Mouse (Mus musculus): ENCODE results near the gene Hhip.

Hhip gene

DNA sequence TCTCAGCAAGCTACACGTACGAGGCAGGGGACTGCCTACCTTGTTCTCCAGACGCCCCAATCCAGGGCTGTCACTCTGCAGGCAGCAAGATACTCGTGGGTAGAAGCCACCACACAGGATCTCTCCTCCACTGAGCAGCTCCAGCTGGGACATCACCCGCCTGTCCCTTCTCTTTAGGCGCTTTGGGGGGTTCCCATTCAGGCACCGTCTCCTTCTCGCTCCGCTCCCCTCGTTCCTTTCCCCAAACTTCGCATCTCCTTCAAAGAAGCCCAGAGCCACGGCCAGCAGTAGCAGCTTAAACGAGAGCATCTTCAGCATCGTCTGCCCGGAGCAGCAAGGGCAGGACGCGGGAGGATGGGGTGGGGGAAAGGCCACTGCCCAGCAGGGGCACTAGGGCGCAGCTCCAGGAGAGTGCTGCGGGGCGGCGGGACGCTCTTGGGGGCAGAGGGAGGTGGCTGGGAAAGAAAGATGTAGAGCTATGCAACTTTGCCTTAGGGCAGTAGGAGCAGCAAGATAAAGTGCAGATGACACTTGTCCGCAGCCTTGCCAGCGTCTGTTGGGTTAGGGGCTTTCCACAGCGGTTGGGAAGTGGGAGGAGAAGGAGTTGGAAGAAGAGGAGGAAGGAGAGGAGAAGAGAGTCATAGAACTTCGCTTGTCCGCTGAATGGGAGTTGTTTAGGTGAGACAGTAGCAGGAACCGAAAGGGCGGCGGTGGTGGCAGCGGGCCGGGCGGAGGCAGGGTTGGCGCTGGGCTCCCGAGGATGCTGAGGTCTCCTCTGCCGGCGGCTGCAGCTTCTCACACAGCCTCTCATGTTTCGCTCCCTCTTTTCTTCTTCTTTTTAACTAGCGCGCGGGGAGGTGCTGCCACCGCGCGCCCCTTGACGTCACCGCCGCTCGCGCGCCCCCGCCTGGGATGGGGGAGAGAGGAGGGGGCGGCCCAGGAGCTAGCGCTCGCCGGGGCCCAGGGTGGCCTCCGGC, at the start of gene Hhip:
TSS of gene Hhip (minus strand) at position 809 of the 977 bp plus-strand sequence.
- WGBS = under 1% methylated on average over 37 of the region's 56 CpGs

GRCm38 (mm10) chr8:80087021-80087420, 29.2 kb upstream of the Hhip start:
- WGBS = 75% methylated on average over 2 of the region's 2 CpGs

DNA sequence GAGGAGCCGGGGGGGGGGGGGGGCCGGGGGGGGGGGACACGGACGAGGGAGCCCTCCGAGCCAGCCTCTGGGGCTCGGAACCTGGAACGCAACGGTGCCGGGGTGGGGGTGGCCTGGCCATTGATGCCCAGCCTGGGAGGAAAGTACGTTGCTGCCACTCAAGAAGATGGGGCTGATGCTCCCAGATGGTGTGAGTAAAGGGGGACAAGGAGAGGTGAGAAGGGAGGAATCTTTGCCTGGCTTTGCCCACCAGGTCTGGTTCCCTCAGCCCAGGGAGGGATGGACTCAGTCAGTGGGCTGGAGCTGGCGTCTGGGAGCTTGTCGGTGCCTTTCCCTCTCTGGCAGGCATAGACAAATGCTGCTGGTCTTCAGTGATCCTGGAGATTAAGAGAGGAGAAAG, 387 bp upstream of the Hhip start:
- WGBS = 2% methylated on average over 7 of the region's 12 CpGs

- 9% methylated on average over 13 of the region's 13 CpGs for WGBS
These were observed 1.3 kb downstream of the Hhip start for GRCm38 (mm10) chr8:80056331-80057070.

GRCm38 (mm10) chr8:80055777-80056176, 2.0 kb downstream of the Hhip start:
- 13% methylated on average over 10 of the region's 10 CpGs for WGBS

DNA sequence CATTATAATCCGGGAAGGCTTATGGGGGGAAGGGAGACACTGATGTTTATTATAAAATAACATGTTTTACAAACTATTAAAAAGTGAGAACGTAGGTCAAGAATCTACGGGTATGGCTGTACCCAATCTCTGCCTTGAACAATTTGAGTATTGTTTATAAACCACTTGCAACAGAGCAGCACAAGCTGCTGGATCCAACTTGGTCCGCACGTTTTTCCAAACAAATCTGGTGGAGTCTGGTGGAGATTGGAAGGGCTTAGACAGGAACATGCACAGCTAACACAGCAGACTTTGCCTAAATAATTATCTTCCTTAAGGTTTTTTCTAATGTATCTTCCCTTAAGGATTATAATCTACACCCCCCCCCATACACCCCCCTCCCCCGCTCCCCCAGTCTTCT, 2.7 kb downstream of the Hhip start:
- 31% methylated on average over 6 of the region's 6 CpGs for WGBS

- 44% methylated on average over 4 of the region's 4 CpGs for WGBS
These were observed 3.6 kb downstream of the Hhip start for GRCm38 (mm10) chr8:80054216-80054615.

GRCm38 (mm10) chr8:80052838-80053237, 5.0 kb downstream of the Hhip start:
- 92% methylated on average over 1 of the region's 1 CpGs for WGBS

DNA sequence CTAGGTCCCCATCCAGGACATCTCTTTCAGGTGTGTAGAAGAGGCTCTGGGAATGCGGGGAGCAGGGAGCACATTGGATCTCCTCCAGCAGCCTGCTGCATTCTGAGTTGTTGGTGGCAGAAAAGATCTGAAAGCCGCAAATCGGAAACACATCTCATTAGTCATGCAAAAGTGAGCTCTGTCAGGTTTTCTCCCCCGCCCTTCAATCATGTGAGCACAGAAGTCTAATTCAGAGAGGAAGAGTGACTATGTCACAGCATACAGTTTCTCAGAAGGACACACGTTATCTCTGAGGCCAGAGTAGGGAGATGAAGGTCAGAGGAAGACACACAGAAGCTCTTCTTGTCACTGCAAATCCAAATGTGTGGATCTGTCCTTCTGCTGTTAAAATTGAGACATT, 6.3 kb downstream of the Hhip start:
- 59% methylated on average over 5 of the region's 5 CpGs for WGBS

DNA sequence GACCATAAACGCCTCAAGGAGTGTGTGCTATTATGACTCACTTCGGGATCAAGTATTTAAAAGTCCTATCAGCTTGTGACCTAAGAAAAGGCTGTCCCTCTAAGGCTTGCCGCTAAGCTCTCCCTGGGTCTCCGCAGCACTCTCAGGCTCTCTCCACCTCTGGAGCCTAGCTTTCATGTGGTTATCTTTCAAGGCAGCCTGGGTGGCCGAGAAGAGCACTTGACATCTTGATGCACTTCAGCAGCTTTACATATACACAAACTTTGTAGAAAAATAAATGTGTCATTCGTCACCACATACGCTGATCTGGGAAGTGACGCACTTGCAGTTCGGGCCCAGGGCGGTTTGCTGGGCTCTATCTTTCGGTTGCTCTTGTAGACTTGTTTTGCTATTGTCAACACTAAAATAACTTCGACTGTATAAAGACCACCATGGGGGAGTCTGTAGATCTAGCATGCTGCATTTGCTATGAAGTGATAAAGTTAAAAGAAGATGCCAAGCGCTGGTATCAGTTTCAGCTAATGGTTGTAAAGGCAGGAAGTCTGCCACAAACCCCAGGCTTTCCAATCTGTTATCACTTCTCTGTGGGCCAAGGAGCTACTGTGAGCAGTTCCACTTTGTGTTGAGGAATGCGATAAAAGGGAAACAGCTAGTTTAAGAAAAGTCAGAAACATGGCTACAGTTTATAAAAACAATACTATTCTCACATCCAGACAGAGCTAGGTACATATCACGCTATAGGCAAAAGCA, 8.4 kb downstream of the Hhip start:
- 76% methylated on average over 15 of the region's 15 CpGs for WGBS

DNA sequence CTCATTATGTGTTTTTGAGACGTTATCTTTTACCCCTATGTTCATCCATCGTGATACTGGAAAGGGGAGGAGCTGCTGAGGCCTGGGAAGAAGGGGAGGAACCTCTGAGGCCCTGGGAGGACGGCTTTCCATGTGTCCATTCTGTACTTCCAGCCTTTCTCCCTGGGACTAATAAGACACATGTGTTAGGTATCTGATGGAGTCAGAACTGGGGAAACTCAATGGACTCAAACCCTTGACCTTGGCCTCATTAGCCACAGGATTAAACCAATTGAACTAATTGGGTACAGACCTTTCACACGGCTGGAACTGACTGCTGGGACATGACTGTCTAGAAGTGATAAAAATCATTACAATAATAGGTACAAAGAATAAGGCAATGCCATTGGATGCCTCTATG, 9.6 kb downstream of the Hhip start:
- WGBS = 77% methylated on average over 4 of the region's 4 CpGs

DNA sequence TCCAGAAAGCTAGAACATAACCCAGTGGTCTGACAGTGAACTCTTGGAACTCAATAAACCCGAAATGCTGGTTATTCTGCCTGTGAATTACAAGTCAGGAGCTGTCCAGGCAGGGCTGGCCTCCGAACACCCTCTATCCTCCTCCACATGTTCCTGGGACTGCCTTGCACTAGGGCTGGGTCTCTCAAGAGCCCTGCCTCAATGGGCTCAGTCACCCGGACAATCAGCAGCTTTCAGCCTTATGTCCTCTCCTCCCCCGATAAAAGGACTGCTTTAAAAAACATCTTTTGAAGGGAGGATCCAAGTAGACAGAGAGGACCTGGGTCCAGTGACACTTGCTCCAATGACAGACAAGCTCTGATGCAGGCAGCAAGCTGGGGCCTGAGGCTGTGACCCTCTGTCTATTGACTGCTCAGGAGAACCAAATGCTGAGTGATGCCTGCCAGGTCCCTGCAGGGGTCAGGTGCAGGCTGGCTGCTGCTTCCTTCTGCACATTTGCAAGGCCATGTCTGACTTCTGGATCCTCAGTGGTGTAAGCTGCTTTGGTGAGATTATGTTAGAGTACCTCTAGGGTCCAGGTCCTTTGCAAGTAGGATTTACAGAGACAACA, 20.1 kb downstream of the Hhip start:
- 73% methylated on average over 4 of the region's 4 CpGs for WGBS

- 76% methylated on average over 3 of the region's 3 CpGs for WGBS
These were observed 25.2 kb downstream of the Hhip start for GRCm38 (mm10) chr8:80032604-80033003.

DNA sequence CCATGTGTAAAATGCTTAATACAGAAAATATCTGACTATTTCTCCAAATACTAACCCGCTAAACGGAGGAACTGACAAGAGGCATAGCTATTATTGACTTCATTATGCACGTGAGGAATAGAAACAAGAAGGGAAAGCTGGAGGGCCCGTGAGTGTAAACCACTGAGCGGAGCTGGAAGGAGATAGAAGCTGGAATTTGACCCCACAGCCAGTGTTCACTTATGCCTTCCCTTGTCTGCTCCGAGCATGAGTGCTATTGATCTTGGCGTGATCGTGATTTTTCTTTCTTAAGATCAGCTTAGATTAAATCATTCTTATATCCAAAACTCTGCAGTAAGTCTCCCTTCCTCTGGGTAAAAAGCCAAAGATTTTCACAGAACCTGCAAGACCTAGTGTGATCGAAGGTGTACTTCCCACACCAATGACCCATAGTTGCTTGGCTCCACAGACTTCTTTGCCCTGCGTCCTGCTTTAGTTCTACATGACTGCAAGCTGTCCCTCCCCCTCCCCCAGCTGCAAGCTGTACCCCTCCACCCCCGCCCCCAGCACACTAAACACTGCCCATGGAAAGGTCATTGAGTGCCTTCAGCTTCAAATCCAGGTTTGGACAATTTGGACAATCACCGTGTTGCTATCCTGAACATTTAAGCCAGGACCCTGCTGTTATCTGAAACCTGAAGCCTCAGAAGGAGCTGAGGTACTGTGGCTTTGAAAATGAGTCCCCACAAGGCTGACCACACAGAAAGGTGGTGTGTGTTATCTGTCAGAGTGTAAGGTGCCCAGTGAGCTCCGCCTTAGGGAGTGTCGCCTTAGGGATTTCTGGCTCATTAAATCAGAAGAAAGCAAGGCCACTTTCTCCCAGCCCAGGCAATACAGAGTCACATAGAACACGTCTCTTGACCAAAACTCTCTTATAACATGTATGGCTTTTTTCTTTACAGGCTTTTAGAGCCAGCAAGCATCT, 26.2 kb downstream of the Hhip start:
- WGBS = 77% methylated on average over 15 of the region's 15 CpGs

DNA sequence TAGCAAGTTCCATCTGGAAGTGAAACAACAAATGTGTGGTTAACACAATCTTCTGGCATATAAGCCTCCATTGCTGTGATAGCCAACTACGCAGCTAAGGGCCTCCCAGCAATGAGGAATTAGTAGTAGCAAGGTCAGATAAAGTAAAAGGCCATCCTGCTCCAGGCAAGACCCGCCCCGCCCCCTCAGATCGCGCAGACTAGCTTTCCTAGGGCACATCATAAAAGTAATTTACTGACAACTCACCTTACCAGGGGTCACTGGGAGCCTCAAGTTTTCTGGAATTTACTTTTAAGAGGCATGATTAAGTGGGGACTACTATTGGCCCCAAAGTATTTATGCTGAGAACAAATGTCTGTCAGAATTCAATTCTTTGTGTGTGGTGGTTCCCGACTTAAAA, 28.2 kb downstream of the Hhip start:
- 85% methylated on average over 6 of the region's 6 CpGs for WGBS

GRCm38 (mm10) chr8:80020469-80020868, 37.3 kb downstream of the Hhip start:
- 90% methylated on average over 5 of the region's 5 CpGs for WGBS

GRCm38 (mm10) chr8:80015818-80016217, 42.0 kb downstream of the Hhip start:
- WGBS = 91% methylated on average over 2 of the region's 2 CpGs

DNA sequence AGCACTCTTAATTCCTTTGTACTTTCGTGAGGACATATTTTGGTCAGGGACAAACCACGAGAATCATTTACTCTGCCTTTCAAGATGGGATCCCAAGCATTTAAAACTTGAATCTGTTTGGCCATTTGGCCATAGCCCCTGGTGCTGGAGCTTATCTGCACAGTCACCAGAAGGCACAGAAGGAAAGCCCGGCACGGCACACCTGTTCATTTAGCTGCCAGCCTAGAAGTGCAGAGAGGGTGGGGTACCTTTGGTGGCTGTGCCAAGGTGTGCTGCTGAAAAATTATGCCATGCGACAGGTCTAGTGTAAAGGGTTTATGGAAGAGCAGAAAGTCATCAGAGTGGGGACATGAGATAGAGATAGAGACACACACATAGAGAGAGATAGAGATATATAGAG, 53.4 kb downstream of the Hhip start:
- 85% methylated on average over 5 of the region's 5 CpGs for WGBS

- WGBS = 86% methylated on average over 5 of the region's 5 CpGs
These were observed 55.5 kb downstream of the Hhip start for GRCm38 (mm10) chr8:80002313-80002712.

- WGBS = 61% methylated on average over 6 of the region's 6 CpGs
These were observed 62.7 kb downstream of the Hhip start for GRCm38 (mm10) chr8:79995075-79995474.
